Mouse (Mus musculus): ENCODE results near the gene Pcnx. TPM values are rescaled to one million over a fixed set of nuclear protein-coding genes. Genes with fewer than 3 reads are reported as not detected.
A peak's percentile ranks its signal among the peaks of the same experiment; 100 is the strongest.

Pcnx gene
- polyA plus RNA-seq, 1 experiment from 2014 or later, result 15.7 TPM

- H3K4me1 ChIP-seq (replicated peaks; ENCODE audit: control insufficient read depth, insufficient read depth, low read length), result peaks cover 30% of the 10 kb centered on the region
- WGBS, result 10% methylated on average over 18 of the region's 18 CpGs
- no peaks in the 10 kb centered on the region for H3K27me3 ChIP-seq (replicated peaks; ENCODE audit: control insufficient read depth, insufficient read depth, low read length)
- no peaks in the 10 kb centered on the region for H3K9me3 ChIP-seq (ENCODE audit: control insufficient read depth, low read length)
- no peak for ATAC-seq
- no peaks in the 10 kb centered on the region for H3K36me3 ChIP-seq (ENCODE audit: control insufficient read depth, insufficient read depth)
- H3K4me3 ChIP-seq (replicated peaks; ENCODE audit: low read length), result peak overlapping the region; percentile 94
- peak overlapping the region; percentile 96 for H3K27ac ChIP-seq (ENCODE audit: low read length)
- H3K9ac ChIP-seq (replicated peaks; ENCODE audit: low read depth, low read length), result peak overlapping the region; percentile 97
- peak overlapping the region; percentile 77 for H3K4me2 ChIP-seq (ENCODE audit: low read length)
Measured at GRCm38 (mm10) chr12:81861199-81862085, 1.6 kb downstream of the Pcnx start.

GRCm38 (mm10) chr12:81862351-81862802, 2.6 kb downstream of the Pcnx start:
- H3K4me1 ChIP-seq (replicated peaks; ENCODE audit: control insufficient read depth, insufficient read depth, low read length), result peaks cover 30% of the 10 kb centered on the region
- peak overlapping the region; percentile 49 for H3K9ac ChIP-seq (replicated peaks; ENCODE audit: low read depth, low read length)
- peak overlapping the region; percentile 77 for H3K4me2 ChIP-seq (ENCODE audit: low read length)
- no peaks in the 10 kb centered on the region for H3K36me3 ChIP-seq (ENCODE audit: control insufficient read depth, insufficient read depth)
- no peak overlapping the region for H3K27ac ChIP-seq (ENCODE audit: low read length)
- no peaks in the 10 kb centered on the region for H3K9me3 ChIP-seq (ENCODE audit: control insufficient read depth, low read length)
- peak overlapping the region; percentile 94 for H3K4me3 ChIP-seq (replicated peaks; ENCODE audit: low read length)
- H3K27me3 ChIP-seq (replicated peaks; ENCODE audit: control insufficient read depth, insufficient read depth, low read length), result no peaks in the 10 kb centered on the region
- no peak for ATAC-seq
- 38% methylated on average over 8 of the region's 8 CpGs for WGBS

- no peak for ATAC-seq
- peaks cover 21% of the 10 kb centered on the region for H3K4me1 ChIP-seq (replicated peaks; ENCODE audit: control insufficient read depth, insufficient read depth, low read length)
Measured at GRCm38 (mm10) chr12:81863949-81864348, 4.1 kb downstream of the Pcnx start.

GRCm38 (mm10) chr12:81865183-81865582, 5.4 kb downstream of the Pcnx start:
- H3K27ac ChIP-seq (ENCODE audit: low read length), result no peak overlapping the region
- 90% methylated on average over 6 of the region's 6 CpGs for WGBS
- no peak for ATAC-seq

More at GRCm38 (mm10) chr12:81863949-81864348, 4.1 kb downstream of the Pcnx start:
- Histone ChIP-seq H3K4me3 (replicated peaks; ENCODE audit: low read length) (no peak overlapping the region), H3K36me3 (ENCODE audit: control insufficient read depth, insufficient read depth) (no peaks in the 10 kb centered on the region), H3K27ac (ENCODE audit: low read length) (no peak overlapping the region), H3K9me3 (ENCODE audit: control insufficient read depth, low read length) (no peaks in the 10 kb centered on the region), H3K4me2 (ENCODE audit: low read length) (no peak overlapping the region), H3K9ac (replicated peaks; ENCODE audit: low read depth, low read length) (no peak overlapping the region), H3K27me3 (replicated peaks; ENCODE audit: control insufficient read depth, insufficient read depth, low read length) (no peaks in the 10 kb centered on the region)
- WGBS, result 92% methylated on average over 4 of the region's 4 CpGs

GRCm38 (mm10) chr12:81867316-81867715, 7.5 kb downstream of the Pcnx start:
- 91% methylated on average over 4 of the region's 4 CpGs for WGBS
- no peaks in the 10 kb centered on the region for H3K36me3 ChIP-seq (ENCODE audit: control insufficient read depth, insufficient read depth)
- no peaks in the 10 kb centered on the region for H3K27me3 ChIP-seq (replicated peaks; ENCODE audit: control insufficient read depth, insufficient read depth, low read length)
- H3K4me1 ChIP-seq (replicated peaks; ENCODE audit: control insufficient read depth, insufficient read depth, low read length), result peaks cover 13% of the 10 kb centered on the region
- no peak for ATAC-seq
- no peak overlapping the region for H3K27ac ChIP-seq (ENCODE audit: low read length)
- no peak overlapping the region for H3K9ac ChIP-seq (replicated peaks; ENCODE audit: low read depth, low read length)
- no peak overlapping the region for H3K4me3 ChIP-seq (replicated peaks; ENCODE audit: low read length)
- no peak overlapping the region for H3K4me2 ChIP-seq (ENCODE audit: low read length)
- no peaks in the 10 kb centered on the region for H3K9me3 ChIP-seq (ENCODE audit: control insufficient read depth, low read length)

More at GRCm38 (mm10) chr12:81865183-81865582, 5.4 kb downstream of the Pcnx start:
- Histone ChIP-seq H3K9me3 (ENCODE audit: control insufficient read depth, low read length) (no peaks in the 10 kb centered on the region), H3K4me2 (ENCODE audit: low read length) (no peak overlapping the region), H3K4me1 (replicated peaks; ENCODE audit: control insufficient read depth, insufficient read depth, low read length) (peaks cover 23% of the 10 kb centered on the region), H3K36me3 (ENCODE audit: control insufficient read depth, insufficient read depth) (no peaks in the 10 kb centered on the region), H3K9ac (replicated peaks; ENCODE audit: low read depth, low read length) (no peak overlapping the region), H3K4me3 (replicated peaks; ENCODE audit: low read length) (no peak overlapping the region), H3K27me3 (replicated peaks; ENCODE audit: control insufficient read depth, insufficient read depth, low read length) (no peaks in the 10 kb centered on the region)

GRCm38 (mm10) chr12:81869205-81869940, 9.6 kb downstream of the Pcnx start:
- Histone ChIP-seq H3K4me2 (ENCODE audit: low read length) (no peak overlapping the region), H3K36me3 (ENCODE audit: control insufficient read depth, insufficient read depth) (no peaks in the 10 kb centered on the region), H3K27me3 (replicated peaks; ENCODE audit: control insufficient read depth, insufficient read depth, low read length) (no peaks in the 10 kb centered on the region), H3K4me1 (replicated peaks; ENCODE audit: control insufficient read depth, insufficient read depth, low read length) (peaks cover 12% of the 10 kb centered on the region), H3K4me3 (replicated peaks; ENCODE audit: low read length) (no peak overlapping the region), H3K9ac (replicated peaks; ENCODE audit: low read depth, low read length) (no peak overlapping the region), H3K27ac (ENCODE audit: low read length) (no peak overlapping the region), H3K9me3 (ENCODE audit: control insufficient read depth, low read length) (no peaks in the 10 kb centered on the region)
- 72% methylated on average over 3 of the region's 3 CpGs for WGBS
- no peak for ATAC-seq

GRCm38 (mm10) chr12:81873345-81873744, 13.5 kb downstream of the Pcnx start:
- Histone ChIP-seq H3K27ac (ENCODE audit: low read length) (no peak overlapping the region), H3K9ac (replicated peaks; ENCODE audit: low read depth, low read length) (no peak overlapping the region), H3K27me3 (replicated peaks; ENCODE audit: control insufficient read depth, insufficient read depth, low read length) (no peaks in the 10 kb centered on the region), H3K9me3 (ENCODE audit: control insufficient read depth, low read length) (peaks cover 2% of the 10 kb centered on the region; the same call in 1 of the 2 replicates), H3K4me3 (replicated peaks; ENCODE audit: low read length) (no peak overlapping the region), H3K36me3 (ENCODE audit: control insufficient read depth, insufficient read depth) (no peaks in the 10 kb centered on the region), H3K4me1 (replicated peaks; ENCODE audit: control insufficient read depth, insufficient read depth, low read length) (peaks cover 12% of the 10 kb centered on the region), H3K4me2 (ENCODE audit: low read length) (no peak overlapping the region)
- 48% methylated on average over 4 of the region's 4 CpGs for WGBS
- ATAC-seq, result no peak

GRCm38 (mm10) chr12:81880161-81880560, 20.3 kb downstream of the Pcnx start:
- no peak overlapping the region for H3K4me2 ChIP-seq (ENCODE audit: low read length)
- 94% methylated on average over 3 of the region's 3 CpGs for WGBS
- no peaks in the 10 kb centered on the region for H3K36me3 ChIP-seq (ENCODE audit: control insufficient read depth, insufficient read depth)
- no peaks in the 10 kb centered on the region for H3K4me1 ChIP-seq (replicated peaks; ENCODE audit: control insufficient read depth, insufficient read depth, low read length)
- no peak overlapping the region for H3K4me3 ChIP-seq (replicated peaks; ENCODE audit: low read length)
- ATAC-seq, result no peak
- H3K27ac ChIP-seq (ENCODE audit: low read length), result no peak overlapping the region
- peaks cover 2% of the 10 kb centered on the region; the same call in 1 of the 2 replicates for H3K9me3 ChIP-seq (ENCODE audit: control insufficient read depth, low read length)
- H3K27me3 ChIP-seq (replicated peaks; ENCODE audit: control insufficient read depth, insufficient read depth, low read length), result no peaks in the 10 kb centered on the region
- no peak overlapping the region for H3K9ac ChIP-seq (replicated peaks; ENCODE audit: low read depth, low read length)

Measured in forebrain, embryonic 16.5 days (tissue).